Mouse (Mus musculus): ENCODE measurements at regions not wholly inside any gene's neighbourhood (a gene's known extent, or its start where the extent isn't known, plus 50 kb on each side); places are given as distances from the start of the nearest gene placed in this dataset.

- no peak for DNase-seq (ENCODE audit: low spot score in 2 of 2)
These were observed 62.8 kb upstream of the Rbms3 start for GRCm38 (mm10) chr9:117692486-117692885.

GRCm38 (mm10) chr9:117689946-117690345 is 60.2 kb upstream of the Rbms3 start:
- no peak for DNase-seq (ENCODE audit: low spot score in 2 of 2)
